Mouse (Mus musculus): ENCODE measurements at regions not wholly inside any gene's neighbourhood (a gene's known extent, or its start where the extent isn't known, plus 50 kb on each side); places are given as distances from the start of the nearest gene placed in this dataset.

- intact Hi-C loops (cut with DNase I), result no loop called here
Measured at GRCm38 (mm10) chr7:130059684-130060607, 460.2 kb downstream of the Ate1 start.

GRCm38 (mm10) chr7:130064500-130064899 lies 455.7 kb downstream of the Ate1 start:
- intact Hi-C loops (cut with DNase I), result no loop called here

DNA sequence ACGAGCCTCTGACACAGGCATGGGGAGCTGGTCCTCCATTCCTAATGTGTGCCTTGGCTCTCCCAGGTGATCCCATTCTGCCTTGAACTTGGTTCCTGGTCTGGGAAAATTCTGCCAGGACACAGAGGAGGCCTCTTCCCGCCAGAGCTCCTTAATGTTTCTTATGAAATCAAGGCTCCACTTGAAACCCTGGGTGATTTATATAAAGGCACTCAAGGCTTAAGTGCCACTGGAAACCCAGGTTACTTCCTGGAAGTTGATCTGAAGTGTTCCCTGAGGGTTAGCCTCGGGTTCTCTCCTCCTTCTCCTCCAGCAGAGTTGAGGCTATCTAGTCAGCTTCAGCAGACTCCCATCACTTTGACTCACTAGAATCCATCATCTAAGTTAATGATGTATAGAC lies 451.9 kb downstream of the Ate1 start:
- intact Hi-C loops (cut with DNase I), result no loop called here

DNA sequence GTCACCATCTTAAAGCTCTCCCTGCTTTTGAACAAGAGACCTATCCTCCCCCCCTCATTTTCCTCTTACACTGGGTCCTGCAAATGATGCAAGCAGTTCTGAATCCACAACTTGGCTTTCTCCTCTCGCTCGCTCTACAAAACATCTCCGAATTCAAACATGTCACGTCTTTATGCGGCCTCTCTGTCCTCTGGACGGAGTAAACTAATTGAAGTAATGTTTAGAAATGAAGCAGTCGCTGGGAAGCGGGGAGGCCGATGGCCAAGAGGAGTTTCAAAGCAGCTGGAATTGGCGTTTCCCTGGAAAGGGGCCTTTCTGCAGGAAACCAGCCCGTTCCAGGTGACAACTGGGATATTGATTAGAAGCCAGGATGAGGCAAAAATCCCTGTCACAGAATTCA lies 446.8 kb downstream of the Ate1 start:
- intact Hi-C loops (cut with DNase I), result no loop called here

- intact Hi-C loops (cut with DNase I), result no loop called here
Measured at GRCm38 (mm10) chr7:130073890-130074819, 446.0 kb downstream of the Ate1 start.

- intact Hi-C loops (cut with DNase I), result no loop called here
Measured at GRCm38 (mm10) chr7:130082662-130083061, 437.5 kb downstream of the Ate1 start.

DNA sequence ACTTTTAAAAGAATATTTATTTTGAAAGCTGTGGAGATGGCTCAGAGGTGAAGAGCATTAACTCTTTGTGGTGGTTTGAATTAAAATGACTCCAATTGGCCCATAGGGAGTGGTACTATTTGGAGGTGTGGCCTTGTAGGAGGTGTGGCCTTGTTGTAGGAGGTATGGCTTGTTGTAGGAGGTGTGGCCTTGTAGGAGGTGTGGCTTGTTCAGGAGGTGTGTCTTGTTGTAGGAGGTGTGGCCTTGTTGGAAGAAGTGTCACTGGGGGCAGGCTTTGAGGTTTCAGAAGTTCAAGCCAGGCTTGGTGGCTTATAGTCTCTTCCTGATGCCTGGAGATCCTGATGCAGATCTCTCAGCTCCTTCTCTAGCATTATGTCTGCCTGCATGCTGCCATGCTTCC lies 434.5 kb downstream of the Ate1 start:
- intact Hi-C loops (cut with DNase I), result no loop called here

DNA sequence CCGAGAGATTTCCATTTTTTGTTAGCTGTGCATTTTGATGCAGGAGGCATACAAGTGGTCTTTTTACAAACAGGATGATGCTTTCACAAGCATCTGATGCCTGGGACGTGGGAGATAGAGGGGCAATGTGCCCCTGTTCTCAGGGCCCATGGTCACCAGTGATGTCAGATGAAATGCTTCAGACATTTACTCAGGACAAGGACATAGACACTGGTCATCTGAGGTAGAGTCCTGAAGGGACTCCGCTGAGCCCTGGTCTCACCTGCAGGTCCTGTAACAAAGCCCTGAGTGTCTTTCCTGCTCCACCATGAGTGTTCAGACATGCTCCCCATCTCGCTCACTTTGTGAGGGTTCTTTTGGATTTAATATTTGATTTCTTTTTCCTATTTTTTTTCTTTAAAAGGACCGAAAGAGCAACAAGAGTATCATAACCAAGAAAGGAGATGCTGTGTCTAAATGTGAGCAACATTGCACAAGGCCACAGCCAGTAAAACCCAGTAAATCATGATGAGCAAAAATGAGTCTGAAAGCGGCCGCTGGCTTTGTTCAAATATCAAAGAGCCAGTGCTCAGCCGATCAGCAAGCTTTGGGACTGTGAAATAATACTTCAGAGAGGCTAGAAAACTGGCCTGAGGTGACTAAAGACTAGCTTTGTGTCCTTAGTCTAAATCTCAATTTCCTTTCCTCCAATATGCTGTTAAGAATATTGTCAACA lies 430.1 kb downstream of the Ate1 start:
- intact Hi-C loops (cut with DNase I), result no loop called here

DNA sequence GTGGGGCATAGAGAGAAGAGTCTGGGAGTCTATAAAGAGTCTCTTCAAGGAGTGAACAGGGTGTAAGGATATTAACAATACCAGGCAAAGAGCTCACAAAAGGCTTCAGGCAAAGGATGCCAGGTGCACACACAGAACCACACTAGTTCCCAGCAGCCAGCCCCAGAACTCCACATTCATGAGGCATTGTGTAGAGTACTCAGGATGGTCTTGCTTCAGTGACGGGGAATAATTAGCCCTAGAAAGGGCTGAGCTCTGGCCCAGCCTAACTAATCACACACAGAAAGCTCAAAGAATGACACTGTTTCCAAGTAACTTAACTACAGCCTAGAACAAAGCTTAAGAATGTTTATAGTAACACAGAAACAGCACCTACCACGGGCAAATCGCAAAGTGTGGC lies 428.2 kb downstream of the Ate1 start:
- intact Hi-C loops (cut with DNase I), result no loop called here

GRCm38 (mm10) chr7:130095141-130095540 lies 425.0 kb downstream of the Ate1 start:
- intact Hi-C loops (cut with DNase I), result loop anchor here (5.0 kb wide), 1 partner anchor 113 kb away; no protein-coding TSS in a partner anchor

GRCm38 (mm10) chr7:130098606-130099005 lies 421.6 kb downstream of the Ate1 start:
- intact Hi-C loops (cut with DNase I), result loop anchor here (5.0 kb wide), 1 partner anchor 116 kb away; no protein-coding TSS in a partner anchor

GRCm38 (mm10) chr7:130102671-130103070 lies 417.5 kb downstream of the Ate1 start:
- intact Hi-C loops (cut with DNase I), result no loop called here

DNA sequence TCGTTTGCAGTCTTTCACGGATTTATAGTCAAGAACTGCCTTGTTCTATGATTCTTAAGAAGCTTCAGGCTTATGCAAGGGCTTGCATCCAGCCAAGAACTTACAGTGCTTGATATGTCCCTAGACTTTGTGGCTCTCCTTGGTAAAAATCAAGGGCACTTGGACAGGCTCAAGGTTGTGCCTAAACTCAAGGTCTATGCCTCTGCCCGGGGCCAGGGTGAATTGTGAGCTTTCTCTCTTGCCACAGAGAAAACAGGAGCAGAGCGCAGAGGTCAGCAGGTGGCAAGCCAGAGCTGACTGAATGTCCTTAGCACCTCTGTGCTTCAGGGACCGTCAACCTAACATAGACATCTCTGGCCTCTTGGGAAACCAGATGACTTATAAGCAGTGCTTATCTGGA lies 413.2 kb downstream of the Ate1 start:
- intact Hi-C loops (cut with DNase I), result no loop called here

- intact Hi-C loops (cut with DNase I), result no loop called here
Measured at GRCm38 (mm10) chr7:130108362-130108761, 411.8 kb downstream of the Ate1 start.

All from adrenal gland (tissue).